Mouse (Mus musculus) small intestine, adult 2 months (tissue): ENCODE results near the gene Cox7a1.

Source experiments
- CTCF ChIP-seq: fragments of 200-500 bp; IDR thresholded peaks from 2 replicates; pipeline ENCODE4 v1.5.1; 2012; ENCODE audit warnings: low read depth, mild to moderate bottlenecking, control low read depth, inconsistent platforms, low read length, moderate library complexity, mixed read lengths; ENCODE audit not compliant: insufficient replicate concordance, insufficient read length; ENCODE audit errors: extremely low read depth
- POLR2A ChIP-seq: fragments of 200-500 bp; IDR thresholded peaks from 2 replicates; pipeline ENCODE4 v1.6.1; 2012; ENCODE audit warnings: low read depth, mild to moderate bottlenecking, control low read depth, inconsistent platforms, low read length, moderate library complexity

DNA sequence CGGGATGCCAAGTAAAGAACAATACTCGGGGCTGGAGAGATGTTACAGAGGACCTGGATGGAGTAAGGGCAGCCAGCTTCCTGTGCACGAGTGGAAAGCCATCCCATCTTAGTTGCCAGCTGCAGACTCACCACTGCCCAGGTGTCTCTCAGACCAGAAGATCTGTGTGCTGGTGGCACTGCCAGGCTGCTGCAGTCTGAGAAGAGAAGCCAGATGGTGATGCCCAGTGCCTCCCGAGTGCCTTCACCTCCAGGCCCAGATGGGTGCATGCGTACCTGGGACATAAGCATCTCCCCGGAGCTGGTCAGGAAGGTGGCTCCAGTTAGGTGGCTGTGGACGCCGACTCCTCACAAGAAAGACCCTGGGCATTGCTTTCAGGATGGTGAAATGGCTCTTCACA, 51.1 kb downstream of the Cox7a1 start:
- no peak for TF ChIP-seq POLR2A
- TF ChIP-seq CTCF: no peak
